Mouse (Mus musculus): ENCODE data around the gene Slc6a21.

- TF ChIP-seq CTCF (IDR thresholded peaks at IDR 0.05; ENCODE audit: insufficient read depth, low read length) (no peak), POLR2A (IDR thresholded peaks at IDR 0.05; ENCODE audit: borderline replicate concordance, extremely low read depth, low read depth, low read length) (no peak)
Observed at GRCm38 (mm10) chr7:45313495-45313894, 36.2 kb downstream of the Slc6a21 start.

All from lung, adult 2 months (tissue).